Mouse (Mus musculus): Measurements from ENCODE around the gene Prr14l.

GRCm38 (mm10) chr5:32854818-32855217, 762 bp upstream of the Prr14l start:
- TF ChIP-seq CTCF (IDR thresholded peaks at IDR 0.05; ENCODE audit: control insufficient read depth, insufficient read depth, insufficient replicate concordance, low read depth, low read length) (no peak), POLR2A (IDR thresholded peaks at IDR 0.05; ENCODE audit: control insufficient read depth, low read depth, low read length) (no peak)
